Mouse (Mus musculus): ENCODE data around the gene Ptgr1.

Gene Ptgr1

DNA sequence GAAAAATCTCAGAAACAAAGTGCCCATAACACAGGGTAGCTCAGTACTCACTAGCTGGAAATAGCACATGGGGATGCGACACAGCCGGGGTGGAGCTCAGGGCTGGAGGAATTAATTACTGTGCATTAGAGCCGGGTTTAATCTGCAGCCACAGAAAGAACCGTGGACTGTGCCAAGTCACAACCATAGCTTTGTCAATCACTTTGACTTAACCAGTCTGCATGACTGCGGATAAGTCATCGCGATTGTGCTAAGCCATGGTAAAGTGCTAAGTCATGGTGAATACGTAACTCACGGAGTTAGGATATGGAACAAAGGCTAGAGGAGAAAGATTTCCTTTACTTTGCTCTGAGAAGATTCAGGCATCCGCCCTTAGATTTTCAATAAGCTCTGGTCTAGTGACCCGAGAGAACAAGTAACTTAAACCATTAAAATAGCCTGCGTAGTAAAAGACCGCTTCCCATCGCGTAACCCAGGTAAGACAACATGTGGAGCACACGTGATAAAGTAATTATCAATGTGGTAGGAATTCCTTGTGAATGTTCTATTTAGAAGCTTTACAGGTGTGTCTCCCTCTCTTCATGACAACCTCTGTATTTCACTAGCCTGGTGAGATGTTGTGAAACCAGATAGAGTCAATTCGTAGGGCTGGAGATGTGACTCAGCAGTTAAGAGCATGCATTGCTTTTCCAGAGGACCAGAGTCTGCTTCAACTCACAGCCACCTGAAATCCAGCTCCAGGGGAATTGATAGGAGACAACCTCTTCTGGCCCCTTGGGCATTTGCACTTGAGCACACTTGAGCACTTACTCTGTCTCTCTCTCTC, 3.9 kb upstream of the Ptgr1 start:
- no peak for DNase-seq (ENCODE audit: low spot score)

DNA sequence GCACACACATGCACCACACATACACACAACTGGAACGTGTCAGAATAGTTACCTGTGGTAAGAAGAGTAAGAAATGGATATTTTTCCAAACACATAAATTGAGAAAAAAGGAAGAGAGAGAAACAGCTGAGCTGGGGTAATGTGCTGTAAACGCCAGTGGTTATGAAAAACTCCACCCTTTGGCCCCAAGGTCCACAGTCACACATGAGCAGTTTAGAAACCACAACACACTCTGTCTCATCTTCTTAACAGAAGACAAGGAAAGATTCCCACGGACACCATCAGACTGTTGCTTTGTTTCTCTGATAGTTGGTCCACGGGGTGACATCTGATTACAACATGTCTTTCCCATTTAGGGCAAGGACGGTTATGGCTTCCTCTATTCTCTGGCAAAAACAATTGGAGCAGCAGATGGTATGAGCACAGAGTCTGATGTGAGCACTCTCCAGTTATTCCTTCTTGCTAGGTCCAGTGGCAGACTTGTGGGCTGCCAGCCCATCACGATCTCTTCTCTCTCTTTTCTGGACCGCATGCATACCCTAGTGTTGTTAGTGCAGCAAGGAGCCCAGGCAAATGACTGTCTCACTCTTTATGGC, 2.5 kb upstream of the Ptgr1 start:
- DNase-seq (ENCODE audit: low spot score), result no peak

DNA sequence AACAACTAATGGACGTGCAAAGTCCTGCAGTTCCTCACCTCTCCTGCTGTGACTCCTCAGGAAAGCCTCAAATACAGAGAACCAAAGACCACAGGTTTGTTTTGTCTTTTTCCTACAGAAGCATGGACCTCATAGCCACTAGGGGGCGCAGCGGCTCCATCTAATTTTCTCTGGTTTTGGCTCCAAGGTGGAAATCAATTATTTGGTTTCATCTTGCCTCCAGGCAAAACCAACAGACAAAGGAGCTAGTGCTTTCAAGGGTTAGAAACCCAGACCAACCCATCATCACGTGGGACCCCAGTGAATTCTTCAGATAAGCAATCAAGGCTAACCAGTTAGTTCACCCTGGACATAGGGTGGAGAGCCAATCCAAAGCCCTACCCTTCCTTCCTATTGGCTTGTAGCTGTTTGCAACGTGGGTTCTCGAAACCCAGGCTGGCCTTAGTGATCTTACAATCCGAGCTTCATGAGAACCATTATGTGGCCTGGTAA, 1.7 kb downstream of the Ptgr1 start:
- peak; percentile 75 for DNase-seq (ENCODE audit: low spot score)

DNA sequence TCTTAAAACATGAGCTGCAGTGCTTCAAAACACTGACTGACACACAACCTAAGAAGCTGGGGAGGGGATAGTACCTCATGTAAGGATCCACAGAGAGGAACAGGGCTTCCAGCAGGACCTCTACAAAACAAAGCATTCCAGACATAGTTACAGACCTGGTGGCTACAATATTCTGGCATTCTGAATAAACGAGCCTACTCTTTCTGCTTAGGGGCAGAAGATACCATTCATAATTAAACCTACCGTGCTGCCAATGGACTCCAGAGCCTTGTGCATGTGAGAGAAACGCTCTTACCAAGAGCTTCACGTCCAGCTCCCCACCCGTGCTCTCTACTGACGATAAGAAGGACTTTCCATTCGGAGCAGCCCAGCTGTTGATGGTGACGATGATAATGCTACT, 4.1 kb downstream of the Ptgr1 start:
- DNase-seq (ENCODE audit: low spot score), result no peak

DNA sequence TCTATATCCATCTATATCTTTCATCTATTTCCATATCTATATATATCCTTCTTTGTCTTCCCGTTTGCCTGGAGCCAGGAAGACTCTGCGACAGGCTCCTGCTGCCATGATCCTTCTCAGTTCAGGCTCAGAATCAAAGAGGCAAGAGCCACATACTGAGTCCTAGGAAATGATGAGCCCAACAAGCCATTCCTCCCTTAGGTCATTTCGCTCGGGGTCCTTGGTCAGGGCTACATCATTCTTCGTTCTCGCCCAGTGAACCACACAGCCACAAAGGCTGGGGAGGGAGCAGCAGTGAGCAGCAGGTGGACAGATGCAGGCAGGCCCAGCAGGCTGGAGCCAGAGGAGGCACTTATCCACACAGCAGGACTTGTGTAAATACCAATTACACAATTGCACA, 5.5 kb downstream of the Ptgr1 start:
- DNase-seq (ENCODE audit: low spot score), result no peak

DNA sequence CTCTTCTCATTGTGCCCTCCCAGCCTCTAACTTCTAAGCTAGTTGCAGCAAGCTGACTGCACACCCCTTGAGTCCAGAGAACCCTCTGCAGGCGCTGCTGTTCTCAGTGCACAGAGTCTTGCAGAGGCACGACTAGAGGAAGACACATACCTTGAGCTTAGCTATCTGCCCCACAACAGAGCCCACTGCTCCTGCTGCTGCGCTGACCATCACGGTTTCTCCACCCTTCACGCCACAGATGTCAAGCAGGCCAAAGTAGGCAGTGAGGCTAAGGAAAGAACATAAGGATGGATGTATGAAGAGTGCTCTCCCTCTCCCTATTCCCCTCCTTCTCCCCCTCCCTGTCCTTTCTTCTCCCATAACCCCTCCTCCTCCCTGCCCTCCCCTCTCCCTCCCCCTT, 11.2 kb downstream of the Ptgr1 start:
- DNase-seq (ENCODE audit: low spot score), result no peak

DNA sequence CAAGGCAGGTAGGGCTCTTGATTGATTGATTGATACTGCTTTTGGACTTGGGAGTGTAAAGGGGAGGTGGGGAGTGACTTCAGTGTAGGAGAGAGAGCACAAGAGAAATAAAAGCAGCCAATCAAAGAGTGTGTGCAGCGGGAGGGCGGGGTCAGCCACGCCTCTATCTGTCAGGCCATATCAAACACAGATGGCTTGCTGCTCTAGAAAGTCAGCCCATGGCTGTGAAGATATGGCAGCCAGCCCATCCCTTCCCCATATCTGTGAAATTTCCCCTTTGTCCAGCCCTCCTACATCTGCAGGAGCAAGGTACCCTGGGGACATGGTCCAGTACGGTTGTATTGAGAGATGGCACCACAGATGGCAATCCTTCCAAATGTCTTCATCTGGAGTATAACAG, 16.2 kb downstream of the Ptgr1 start:
- DNase-seq (ENCODE audit: low spot score), result no peak

DNA sequence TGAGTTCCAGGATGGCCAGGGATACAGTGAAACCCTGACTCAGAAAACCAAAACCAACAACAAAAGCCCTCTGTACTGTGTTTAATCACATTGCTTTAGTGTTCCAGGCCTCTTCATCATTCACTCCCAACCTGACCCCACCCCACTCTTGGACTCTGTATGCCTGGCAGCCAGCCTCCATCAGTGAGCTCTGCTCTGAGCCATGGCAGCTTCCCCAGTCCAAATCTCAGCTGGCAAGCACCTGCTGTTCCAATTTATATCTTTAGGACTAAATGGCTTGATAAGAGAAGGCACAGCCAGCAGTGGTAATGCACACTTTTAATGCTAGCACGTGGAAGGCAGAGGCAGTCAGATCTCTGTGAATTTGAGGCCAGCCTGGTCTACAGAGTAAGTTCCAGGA, 21.8 kb downstream of the Ptgr1 start:
- DNase-seq (ENCODE audit: low spot score), result no peak

DNA sequence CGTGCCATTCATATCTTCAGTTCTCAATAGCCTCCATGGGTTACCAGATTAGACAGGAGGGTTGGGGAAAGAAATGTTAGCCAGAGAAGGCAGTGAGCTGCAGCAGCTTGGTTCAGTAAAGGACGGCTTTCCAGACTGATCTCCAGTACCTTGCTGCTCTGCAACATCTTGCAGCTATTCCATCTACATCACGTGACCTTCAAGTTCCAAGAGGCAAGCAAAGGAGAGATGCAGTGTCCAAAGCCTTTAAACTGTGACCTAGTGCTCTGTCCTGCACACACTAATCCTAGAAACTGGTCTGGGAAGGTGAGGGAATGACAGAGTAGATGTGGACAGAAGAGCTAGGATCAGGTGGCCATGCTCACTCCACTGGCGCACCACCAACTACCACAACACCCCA, 23.6 kb downstream of the Ptgr1 start:
- DNase-seq (ENCODE audit: low spot score), result no peak

DNA sequence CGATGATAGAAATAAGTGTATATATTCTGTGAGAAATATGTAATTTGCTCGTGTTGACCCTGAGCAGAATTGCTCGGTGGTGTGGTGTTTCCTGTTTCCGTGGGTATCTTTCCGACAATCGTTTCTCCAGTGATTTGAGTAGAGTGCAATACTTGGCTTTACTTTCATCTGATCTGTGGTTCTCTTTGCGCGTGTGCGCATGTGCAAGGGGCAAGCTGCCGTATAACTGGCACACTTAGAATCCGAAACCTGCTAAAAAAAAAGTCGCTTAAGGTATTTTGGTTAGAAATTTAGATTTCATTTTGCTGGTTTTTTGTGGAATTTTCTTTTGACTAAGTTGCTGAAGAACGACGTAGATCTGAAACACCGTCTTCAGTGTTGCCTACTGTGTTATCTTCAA, 25.2 kb downstream of the Ptgr1 start:
- DNase-seq (ENCODE audit: low spot score), result no peak

DNA sequence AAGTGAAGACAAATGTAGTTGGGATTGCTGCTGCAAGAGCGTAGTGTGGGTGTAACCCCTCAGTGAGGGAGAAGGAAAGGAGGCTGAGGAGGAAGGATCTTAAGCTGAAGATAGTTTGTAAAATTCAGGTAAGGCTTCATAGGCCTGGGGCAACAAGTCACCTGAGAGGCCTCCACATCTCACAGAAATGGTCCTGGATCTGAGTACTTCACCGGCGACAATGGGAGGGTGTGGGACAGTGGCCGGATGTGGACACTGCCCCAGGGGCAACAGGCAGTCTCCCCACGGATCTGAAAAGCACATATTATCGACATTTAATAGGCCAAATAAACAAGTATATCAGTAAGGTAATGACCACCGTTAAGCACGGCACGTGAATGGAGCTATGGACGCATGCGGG, 34.3 kb downstream of the Ptgr1 start:
- no peak for DNase-seq (ENCODE audit: low spot score)

DNA sequence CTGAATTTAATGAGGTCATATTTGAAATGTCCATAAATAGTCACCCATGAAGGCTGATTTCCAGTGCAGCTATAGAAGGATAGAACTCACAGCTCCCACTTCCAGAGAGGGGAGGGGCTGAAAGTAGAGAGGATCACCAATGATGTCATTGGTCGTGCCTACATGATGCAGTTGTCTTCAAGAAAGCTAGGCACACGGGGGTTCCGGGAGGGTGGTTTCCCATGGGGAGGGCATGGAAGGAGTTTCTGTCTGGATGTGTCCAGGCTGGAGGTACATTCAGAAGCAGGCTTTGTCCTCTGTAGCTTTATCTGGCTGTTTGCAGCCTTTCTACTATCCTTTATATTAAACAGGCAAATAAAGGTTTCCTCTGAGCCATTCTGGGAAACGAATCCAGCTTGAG, 38.5 kb downstream of the Ptgr1 start:
- DNase-seq (ENCODE audit: low spot score), result no peak

DNA sequence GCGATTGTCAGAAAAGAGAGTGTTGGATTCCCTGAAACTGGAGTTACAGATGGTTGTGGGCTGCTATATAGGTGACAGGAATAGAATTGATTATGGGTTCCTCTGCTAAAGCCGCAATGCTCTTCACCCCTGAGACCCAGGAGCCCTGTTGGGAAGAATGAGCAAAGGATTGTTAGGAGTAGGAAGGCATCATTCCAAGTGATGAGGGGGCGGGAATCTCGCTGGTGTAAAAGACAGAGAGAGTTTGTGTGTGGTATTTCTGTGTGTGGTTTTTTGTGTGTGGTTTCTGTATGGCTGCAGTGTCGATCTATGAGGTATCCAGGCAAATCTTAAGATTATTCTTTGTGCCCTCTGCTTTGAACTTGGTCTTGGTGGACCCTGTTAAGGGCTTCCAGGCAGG, 42.2 kb downstream of the Ptgr1 start:
- DNase-seq (ENCODE audit: low spot score), result no peak

DNA sequence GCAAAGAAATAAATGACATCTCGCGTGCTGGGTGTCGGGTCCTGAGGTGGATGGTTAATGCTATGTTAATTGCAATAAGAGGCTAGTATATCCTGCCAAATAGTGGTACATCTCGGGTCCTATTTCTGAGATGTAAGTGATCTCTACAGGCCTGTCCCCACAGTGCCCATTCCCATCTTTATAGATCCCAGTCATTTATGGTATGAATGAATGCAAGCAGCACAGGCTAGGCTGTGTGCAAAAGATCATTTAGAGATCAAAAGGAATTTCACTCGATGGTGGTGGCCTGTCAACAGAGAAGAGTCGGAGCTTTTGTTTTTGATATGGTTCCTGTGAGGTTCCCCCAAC, 42.7 kb downstream of the Ptgr1 start:
- DNase-seq (ENCODE audit: low spot score), result no peak

DNA sequence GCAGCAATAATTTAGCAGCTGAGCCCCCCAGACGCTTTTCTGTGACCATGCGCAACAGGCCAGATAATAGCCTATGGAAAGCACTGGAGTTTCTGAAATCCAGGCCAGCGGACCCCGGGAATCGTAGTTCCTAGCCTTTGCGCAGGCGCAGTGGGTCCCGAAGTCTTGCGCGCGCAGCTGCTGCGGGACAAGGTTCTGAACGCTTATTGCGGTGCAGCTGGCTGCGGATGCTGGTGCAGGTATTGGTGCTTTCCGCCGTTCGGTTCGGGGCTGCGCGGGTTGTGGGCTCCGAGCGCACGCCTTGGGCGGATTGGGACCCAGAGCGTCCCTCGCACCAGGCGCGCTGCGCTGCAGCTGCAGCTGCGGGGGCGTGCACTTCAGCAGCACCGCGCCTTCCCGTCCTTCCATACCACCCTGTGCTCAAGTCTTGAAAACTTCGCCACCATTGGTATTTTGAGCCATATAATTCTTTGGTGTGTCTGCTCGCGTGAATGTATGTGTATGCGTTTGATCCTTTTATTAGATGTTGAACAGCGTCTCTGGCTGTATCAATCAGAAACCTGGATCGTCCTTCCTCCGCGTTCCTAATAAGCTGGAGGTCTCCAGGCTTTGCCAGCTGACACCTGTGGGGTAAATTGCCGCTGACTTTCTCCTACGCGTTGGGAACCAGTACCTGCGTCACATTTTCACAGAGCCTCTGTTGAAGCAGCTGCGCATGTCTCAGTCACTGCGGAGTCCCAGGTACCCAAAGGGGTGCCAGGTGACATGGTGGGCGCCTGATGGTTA, 43.3 kb downstream of the Ptgr1 start, which contains the start of gene Zkscan16:
Zkscan16 (plus strand) TSS at position 209 of the 786 bp plus-strand sequence.
- DNase-seq (ENCODE audit: low spot score), result peak; percentile 83

DNA sequence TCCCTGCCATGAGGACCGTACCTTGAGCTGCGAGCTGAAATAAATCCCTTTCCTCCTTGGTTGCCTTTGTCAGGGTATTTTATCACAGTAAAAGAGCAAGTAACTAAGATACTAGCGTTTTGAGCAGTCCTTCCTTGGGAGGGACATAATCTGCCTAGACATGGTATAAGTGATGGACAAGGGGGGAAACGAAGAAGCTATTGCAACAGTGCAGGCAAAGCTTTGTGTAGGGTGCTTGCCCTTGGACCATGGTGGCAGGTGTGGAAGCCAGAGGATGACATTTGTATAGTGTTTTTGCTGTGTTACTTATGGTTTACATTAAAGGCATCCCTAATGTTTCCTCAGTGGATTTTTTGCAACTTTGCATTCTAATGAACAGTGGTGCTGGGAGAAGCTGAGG, 44.0 kb downstream of the Ptgr1 start:
- DNase-seq (ENCODE audit: low spot score), result no peak

DNA sequence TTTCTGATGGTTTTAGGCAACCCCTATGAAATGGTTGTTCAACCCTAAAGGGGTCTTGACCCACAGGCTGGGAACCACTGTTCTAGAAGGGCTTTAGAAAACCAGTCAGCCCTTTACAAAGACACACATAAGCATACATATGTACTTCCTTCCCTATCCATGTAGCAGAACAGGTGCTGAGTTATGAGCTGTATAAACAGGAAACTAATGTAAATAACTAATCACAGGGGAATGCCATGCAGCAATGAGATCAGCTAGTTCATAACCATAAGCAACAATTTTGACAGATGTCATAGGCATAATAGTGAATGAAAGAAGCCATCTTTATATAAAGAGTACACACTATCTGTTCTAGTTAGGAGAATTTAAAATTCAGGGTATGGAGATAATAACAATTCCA, 45.3 kb downstream of the Ptgr1 start:
- DNase-seq (ENCODE audit: low spot score), result no peak

DNA sequence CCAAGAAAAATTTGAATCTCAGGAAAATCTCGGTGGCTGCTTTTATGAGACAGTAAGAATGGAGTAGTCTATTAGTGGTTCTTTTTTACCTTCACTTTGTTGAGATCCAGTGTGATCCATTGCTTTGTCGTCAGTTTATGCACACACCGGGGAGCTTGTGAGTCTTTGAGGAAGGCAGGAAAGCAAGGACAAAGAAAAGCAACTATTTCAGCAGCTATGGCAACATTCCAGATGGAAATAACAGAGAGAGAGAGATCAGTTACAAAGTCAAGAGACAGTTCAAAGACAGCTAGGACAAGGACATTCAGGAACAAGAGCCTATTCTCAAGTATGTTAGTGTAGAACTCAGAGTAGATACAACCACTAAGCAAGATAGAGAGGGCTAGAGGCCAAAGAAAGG, 51.1 kb downstream of the Ptgr1 start:
- DNase-seq (ENCODE audit: low spot score), result no peak

DNA sequence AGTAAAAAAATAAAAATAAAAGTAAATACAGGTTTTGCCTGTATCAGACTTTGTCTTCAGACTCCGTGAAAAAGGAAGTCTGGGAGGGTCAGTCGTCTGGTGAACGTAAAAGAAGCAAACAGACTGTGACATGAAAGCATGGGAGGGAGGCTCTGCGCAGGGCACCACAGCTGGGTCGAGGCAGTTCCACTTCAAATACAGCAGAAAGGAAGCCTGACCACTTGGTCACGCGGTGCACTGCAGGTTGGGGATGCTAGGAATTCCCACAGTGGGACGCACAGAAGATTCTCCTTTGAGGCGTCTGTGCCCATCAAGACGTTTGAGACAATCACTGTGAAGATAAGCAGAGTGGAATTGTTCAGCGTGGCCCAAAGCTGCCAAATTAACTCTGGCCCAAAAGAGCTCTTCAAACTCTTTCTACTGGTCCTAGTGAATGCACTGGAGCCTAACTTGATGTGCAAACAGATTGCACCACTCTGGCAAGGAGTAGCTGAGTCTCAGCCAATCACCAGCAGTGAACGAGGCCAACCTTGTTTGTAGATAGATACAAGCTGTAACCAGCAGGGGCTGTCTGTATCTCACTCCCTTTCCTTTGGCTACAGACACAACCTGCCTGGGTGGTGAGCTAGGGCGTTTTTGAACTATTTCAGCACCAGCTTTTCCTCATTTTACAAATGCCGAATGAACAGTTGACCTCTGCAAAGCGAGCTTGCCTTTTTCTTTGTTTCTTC, 52.0 kb downstream of the Ptgr1 start:
- DNase-seq (ENCODE audit: low spot score), result peak; percentile 36

DNA sequence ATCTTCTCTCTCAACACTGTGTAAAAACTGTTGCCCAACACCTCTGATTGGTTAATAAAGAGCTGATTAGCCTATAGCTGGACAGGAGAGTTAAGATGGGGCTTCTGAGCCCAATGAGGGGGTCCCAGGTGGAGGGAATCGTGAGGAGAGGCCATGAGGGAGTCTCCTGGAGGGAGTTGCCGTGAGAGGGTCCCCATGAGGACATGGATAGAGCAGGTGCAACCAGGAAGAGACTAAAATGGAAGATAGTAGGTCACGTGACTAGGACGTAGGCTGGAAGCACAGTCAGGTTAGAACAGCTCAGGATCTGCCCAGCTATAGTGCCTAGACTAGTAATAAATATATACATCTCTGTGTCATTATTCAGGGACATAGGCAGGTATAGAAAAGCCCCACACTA, 52.6 kb downstream of the Ptgr1 start:
- DNase-seq (ENCODE audit: low spot score), result no peak

DNA sequence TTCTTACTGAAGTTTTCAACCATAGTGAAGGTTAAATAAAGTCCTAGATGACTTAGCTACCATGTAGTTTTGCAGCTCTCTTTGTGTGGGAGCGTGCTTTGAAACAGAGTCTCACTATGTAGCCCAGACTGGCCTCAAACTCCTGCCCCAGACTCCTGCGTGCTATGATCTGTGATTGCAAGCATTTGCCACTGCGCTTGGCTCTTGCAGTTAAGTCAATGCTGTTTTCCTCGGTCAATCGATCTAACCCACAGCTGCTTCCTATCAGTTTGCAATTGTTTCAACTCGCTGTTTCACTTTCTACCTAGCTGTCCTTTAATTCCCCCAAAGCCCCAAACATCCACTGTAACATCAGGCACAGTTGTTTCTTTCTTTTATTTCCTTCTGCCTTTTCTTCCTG, 54.4 kb downstream of the Ptgr1 start:
- DNase-seq (ENCODE audit: low spot score), result no peak

DNA sequence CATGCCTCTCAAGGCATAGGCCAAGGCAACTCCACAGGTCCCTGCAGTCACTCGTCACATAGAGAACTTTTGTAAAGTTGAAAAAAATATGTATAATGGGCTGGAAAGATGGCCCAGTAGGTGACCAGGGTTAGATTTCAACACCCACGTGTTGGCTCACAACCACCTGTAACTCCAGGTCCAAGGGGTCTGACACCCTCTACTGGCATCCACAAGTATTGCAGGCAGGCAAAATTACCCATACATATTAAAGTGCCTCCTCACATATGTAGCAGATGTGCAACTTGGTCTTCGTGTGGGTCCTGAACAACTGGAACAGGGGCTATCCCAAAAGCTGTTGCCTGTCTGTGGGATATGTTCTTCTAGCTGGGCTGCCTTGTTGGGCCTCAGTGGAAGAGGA, 59.3 kb downstream of the Ptgr1 start:
- DNase-seq (ENCODE audit: low spot score), result no peak

Data from ovary, postnatal 36 days (tissue).